Mouse (Mus musculus) cerebellum, adult 18-20 months (tissue): ENCODE measurements around the gene Arid3b.
A peak's percentile ranks its signal among the peaks of the same experiment; 100 is the strongest.

Experiments
- DNase-seq, 2 experiments: peaks; one replicate each; pipeline ENCODE4 v3.0.0; 2021

Gene Arid3b

DNA sequence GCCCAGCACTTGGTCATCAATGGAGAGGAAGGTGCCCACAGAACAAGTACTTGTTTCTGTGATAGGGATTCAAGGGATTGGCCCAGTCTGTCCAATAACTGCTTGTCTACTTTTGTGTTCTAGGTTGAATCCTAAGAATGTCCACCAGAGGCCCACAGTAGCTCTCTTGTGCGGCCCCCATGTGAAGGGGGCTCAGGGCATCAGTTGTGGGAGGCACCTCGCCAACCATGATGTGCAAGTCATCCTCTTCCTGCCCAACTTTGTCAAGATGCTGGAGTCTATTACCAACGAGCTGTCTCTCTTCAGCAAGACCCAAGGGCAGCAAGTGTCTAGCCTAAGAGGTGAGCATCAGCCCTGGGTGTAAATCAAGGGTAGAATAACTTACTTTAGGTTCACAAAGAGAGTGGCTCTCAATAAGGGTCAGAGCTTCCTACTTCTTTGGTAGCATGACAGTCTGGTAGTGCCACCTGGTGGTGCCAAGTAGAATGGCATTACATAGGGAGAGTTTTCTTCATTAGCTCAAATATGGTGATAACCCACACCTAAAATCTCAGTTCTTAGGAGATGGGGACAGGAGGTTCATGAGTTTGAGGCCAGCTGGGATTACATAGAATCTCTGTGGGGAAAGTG is 92.0 kb downstream of the Arid3b start:
- DNase-seq: peak; percentile 64 to 76
